Mouse (Mus musculus) intestine, postnatal 0 days (tissue): ENCODE data around the gene Hao1. TPM values are rescaled to one million over a fixed set of nuclear protein-coding genes. Genes with fewer than 3 reads are reported as not detected.

Experiments
- ATAC-seq: fragments of 200-750 bp; cut with Nextera tagmentation; 2 replicates; pipeline ENCODE4 v1.8.0; 2017; ENCODE audit warnings: mild to moderate bottlenecking, moderate TSS enrichment, moderate library complexity
- H3K27ac ChIP-seq: fragments of 300-500 bp; sonication (generic); 2 replicates; pipeline ENCODE4 v1.5.1; 2014; ENCODE audit warnings: mild to moderate bottlenecking, low read depth, low read length, moderate library complexity
- H3K27me3 ChIP-seq: fragments of 300-500 bp; sonication (generic); replicated peaks from 2 replicates; pipeline ENCODE4 v1.6.1; 2014; ENCODE audit warnings: low read length, mixed read lengths; ENCODE audit not compliant: control insufficient read depth, insufficient read depth
- H3K36me3 ChIP-seq: fragments of 300-500 bp; sonication (generic); 2 replicates; pipeline ENCODE4 v1.6.1; 2014; ENCODE audit warnings: mild to moderate bottlenecking, moderate library complexity; ENCODE audit not compliant: control insufficient read depth, insufficient read depth
- H3K4me1 ChIP-seq: fragments of 300-500 bp; sonication (generic); replicated peaks from 2 replicates; pipeline ENCODE4 v1.6.1; 2014; ENCODE audit warnings: antibody characterized with exemption, low read length, mixed read lengths; ENCODE audit not compliant: control insufficient read depth, insufficient read depth
- H3K4me2 ChIP-seq: fragments of 300-500 bp; sonication (generic); replicated peaks from 2 replicates; pipeline ENCODE4 v1.6.1; 2014; ENCODE audit warnings: low read depth, mild to moderate bottlenecking, moderate library complexity
- H3K4me3 ChIP-seq: fragments of 300-500 bp; sonication (generic); 2 replicates; pipeline ENCODE4 v1.5.1; 2014; ENCODE audit warnings: low read depth, low read length
- H3K9ac ChIP-seq: fragments of 300-500 bp; sonication (generic); 2 replicates; pipeline ENCODE4 v1.6.1; 2014; ENCODE audit warnings: mild to moderate bottlenecking, low read depth, low read length
- H3K9me3 ChIP-seq: fragments of 300-500 bp; sonication (generic); 2 replicates; pipeline ENCODE4 v1.6.1; 2016; ENCODE audit warnings: mixed run types; ENCODE audit not compliant: control insufficient read depth
- CTCF ChIP-seq: sonication (generic); IDR thresholded peaks from 2 replicates; pipeline ENCODE4 v1.5.1; 2016; ENCODE audit warnings: low read depth, mild to moderate bottlenecking, control low read depth, antibody characterized with exemption, moderate library complexity
- WGBS: fragments of 180-500 bp; shearing (Covaris S2); extraction: QIAGEN DNeasy Blood & Tissue Kit; methylation state at CpG from one replicate; pipeline ENCODE4 v1.1.7; 2014; 5-methylcytosine and 5-hydroxymethylcytosine counted together
- polyA plus RNA-seq: library from polyadenylated mRNA; unstranded; fragments of >200 nt; fragmentation: Nextera tagmentation; extraction: Ambion mirVana; gene quantifications from 2 replicates; pipeline ENCODE4 v1.2.1, GENCODE M21; 2015

Gene Hao1
- polyA plus RNA-seq, 1 experiment from 2014 or later: 0.07 TPM

DNA sequence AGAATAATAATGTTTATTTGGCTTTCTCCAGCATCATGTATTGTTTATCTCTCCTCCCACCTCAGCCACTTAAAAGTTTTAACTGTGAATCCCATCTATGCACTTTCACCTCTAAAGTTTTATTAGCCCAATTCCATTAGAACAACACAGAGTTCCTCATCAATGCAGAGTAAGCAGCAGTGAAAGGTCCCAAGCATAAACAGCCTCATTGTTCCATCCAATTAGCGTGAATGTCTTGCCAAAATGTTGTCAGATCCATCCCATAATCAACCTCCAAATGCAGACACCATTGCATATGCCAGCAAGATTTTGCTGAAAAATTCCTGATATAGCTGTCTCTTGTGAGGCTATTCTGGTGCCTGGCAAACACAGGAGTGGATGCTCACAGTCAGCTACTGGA lies 101.4 kb downstream of the Hao1 start:
- Histone ChIP-seq H3K9me3 (no peaks in the 10 kb centered on the region), H3K27me3 (no peaks in the 10 kb centered on the region), H3K36me3 (no peaks in the 10 kb centered on the region), H3K4me3 (no peak overlapping the region), H3K4me1 (no peaks in the 10 kb centered on the region), H3K4me2 (no peak overlapping the region), H3K9ac (no peak overlapping the region), H3K27ac (no peak overlapping the region)
- ATAC-seq: no peak
- 71% methylated on average over 1 of the region's 1 CpGs for WGBS
- no peak for TF ChIP-seq CTCF

- no peak for TF ChIP-seq CTCF
- WGBS: 61% methylated on average over 1 of the region's 1 CpGs
- Histone ChIP-seq H3K4me1 (no peaks in the 10 kb centered on the region), H3K36me3 (no peaks in the 10 kb centered on the region), H3K4me3 (no peak overlapping the region), H3K27ac (no peak overlapping the region), H3K9ac (no peak overlapping the region), H3K4me2 (no peak overlapping the region), H3K27me3 (no peaks in the 10 kb centered on the region), H3K9me3 (no peaks in the 10 kb centered on the region)
- no peak for ATAC-seq
Observed at GRCm38 (mm10) chr2:134450976-134451375, 103.2 kb downstream of the Hao1 start.

Other genes starting within 250 kb of the Hao1 start
- gene Tmx4, start 89.8 kb upstream of the Hao1 start, polyA plus RNA-seq: 6.3 and 6.6 TPM in 2 replicates
- gene Plcb1, start 231.7 kb upstream of the Hao1 start, polyA plus RNA-seq: 7.7 and 8.2 TPM in 2 replicates